ENCODE assay signal across 9 mouse cellular contexts in genomic region chr14:25749143-25749909, GRCm38 (mm10). TPM values are rescaled to one million over a fixed set of nuclear protein-coding genes. Genes with fewer than 3 reads are reported as not detected.
DNase-seq lines count a peak whose midpoint lies in the region; ATAC-seq and TF ChIP-seq lines count a peak whose summit lies in the region.
"Had no signal": no experiment of that assay in that cellular context is flagged by ENCODE, and none has a peak within 500 bp of the region (broad histone marks: within the 10 kb centered on the region; RNA-seq: fewer than 3 reads in every experiment).

No protein-coding gene starts in this region.

- H3K4me1 ChIP-seq in midbrain, embryonic 10.5 days = peaks cover 17% of the 10 kb centered on the region
- no peaks in the 10 kb centered on the region for H3K4me1 ChIP-seq in midbrain, embryonic 11.5 days (ENCODE audit: control insufficient read depth, insufficient read depth, low read length)
- peaks cover 10% of the 10 kb centered on the region for H3K4me1 ChIP-seq in embryonic facial prominence, embryonic 11.5 days (ENCODE audit: control insufficient read depth, insufficient read depth, low read length)
- H3K4me1 ChIP-seq in heart, embryonic 11.5 days (ENCODE audit: control insufficient read depth, insufficient read depth, low read length) = peaks cover 61% of the 10 kb centered on the region
- H3K4me1 ChIP-seq in small intestine, adult 2 months (ENCODE audit: control insufficient read depth, insufficient read depth, insufficient read length, low read length) = peaks cover 22% of the 10 kb centered on the region
- no peaks in the 10 kb centered on the region for H3K4me1 ChIP-seq in cerebellum, adult 2 months (ENCODE audit: control insufficient read depth, insufficient read depth, low read length)

- H3K9ac ChIP-seq in midbrain, embryonic 11.5 days (ENCODE audit: low read length) = no peak overlapping the region
- H3K9ac ChIP-seq in embryonic facial prominence, embryonic 11.5 days (replicated peaks; ENCODE audit: low read length) = peak overlapping the region; percentile 25; the same call in 1 of the 2 replicates
- 0 out of 2 replicates have a peak overlapping the region, but pooled peaks have one; percentile 12 for H3K9ac ChIP-seq in heart, embryonic 11.5 days (ENCODE audit: low read depth, low read length)
- H3K9ac ChIP-seq: forebrain, embryonic 12.5 days; neural tube, embryonic 13.5 days had no signal

- 52% methylated on average over 13 of the region's 13 CpGs for whole genome bisulfite sequencing in midbrain, embryonic 10.5 days
- WGBS in midbrain, embryonic 11.5 days = 51% methylated on average over 13 of the region's 13 CpGs
- 17% methylated on average over 13 of the region's 13 CpGs for WGBS in embryonic facial prominence, embryonic 11.5 days
- WGBS in heart, embryonic 11.5 days (ENCODE audit: insufficient replicate concordance) = 28% methylated on average over 13 of the region's 13 CpGs
- 64% methylated on average over 13 of the region's 13 CpGs for WGBS in small intestine, adult 2 months
- WGBS in cerebellum, adult 2 months = 57% methylated on average over 13 of the region's 13 CpGs

- no peaks in the 10 kb centered on the region for H3K36me3 ChIP-seq in midbrain, embryonic 10.5 days
- H3K36me3 ChIP-seq in midbrain, embryonic 11.5 days (ENCODE audit: control insufficient read depth, insufficient read depth, low read length) = no peaks in the 10 kb centered on the region
- no peaks in the 10 kb centered on the region; the same call in none of the 2 replicates for H3K36me3 ChIP-seq in embryonic facial prominence, embryonic 11.5 days (replicated peaks; ENCODE audit: control insufficient read depth, insufficient read depth, low read depth, low read length)
- 0 out of 2 replicates have a peak, but pooled peaks cover 3% of the 10 kb centered on the region for H3K36me3 ChIP-seq in heart, embryonic 11.5 days (ENCODE audit: control insufficient read depth, insufficient read depth, low read length)
- no peaks in the 10 kb centered on the region for H3K36me3 ChIP-seq in small intestine, adult 2 months (ENCODE audit: control insufficient read depth, insufficient read depth, low read length)
- H3K36me3 ChIP-seq: forebrain, embryonic 12.5 days had no signal

- no peak overlapping the region for H3K4me2 ChIP-seq in midbrain, embryonic 11.5 days
- H3K4me2 ChIP-seq in embryonic facial prominence, embryonic 11.5 days (ENCODE audit: low read depth, low read length) = no peak overlapping the region; the same call in 1 of the 2 replicates
- H3K4me2 ChIP-seq in heart, embryonic 11.5 days = no peak overlapping the region
- H3K4me2 ChIP-seq: forebrain, embryonic 12.5 days; neural tube, embryonic 13.5 days had no signal

- TF ChIP-seq CTCF in small intestine, adult 2 months (IDR thresholded peaks at IDR 0.05; ENCODE audit: extremely low read depth, insufficient read length, insufficient replicate concordance, low read depth, low read length) = no peak
- TF ChIP-seq CTCF in cerebellum, adult 2 months (IDR thresholded peaks at IDR 0.05; ENCODE audit: borderline replicate concordance, insufficient read depth, low read depth, low read length) = no peak

- TF ChIP-seq POLR2A in small intestine, adult 2 months (IDR thresholded peaks at IDR 0.05; ENCODE audit: low read depth, low read length) = no peak
- TF ChIP-seq POLR2A in cerebellum, adult 2 months (IDR thresholded peaks at IDR 0.05; ENCODE audit: borderline replicate concordance, insufficient read depth, low read length) = no peak

- H3K9me3 ChIP-seq in midbrain, embryonic 10.5 days (replicated peaks) = no peaks in the 10 kb centered on the region
- H3K9me3 ChIP-seq in midbrain, embryonic 11.5 days (ENCODE audit: control insufficient read depth, low read length) = no peaks in the 10 kb centered on the region
- no peaks in the 10 kb centered on the region for H3K9me3 ChIP-seq in embryonic facial prominence, embryonic 11.5 days (replicated peaks; ENCODE audit: control insufficient read depth, low read length)
- H3K9me3 ChIP-seq in heart, embryonic 11.5 days (replicated peaks; ENCODE audit: control insufficient read depth, low read length) = no peaks in the 10 kb centered on the region
- H3K9me3 ChIP-seq: forebrain, embryonic 12.5 days; neural tube, embryonic 13.5 days had no signal

- no peak for ATAC-seq in midbrain, embryonic 11.5 days (ENCODE audit: low FRiP score)
- no peak for ATAC-seq in embryonic facial prominence, embryonic 11.5 days (replicated peaks; ENCODE audit: insufficient number of reproducible peaks, low FRiP score, low TSS enrichment, low read depth)
- ATAC-seq in heart, embryonic 11.5 days (replicated peaks; ENCODE audit: insufficient number of reproducible peaks, low FRiP score, low TSS enrichment) = no peak

- 0 out of 2 replicates have a peak overlapping the region, but pooled peaks have one; percentile 14 for H3K27ac ChIP-seq in midbrain, embryonic 10.5 days (replicated peaks)
- H3K27ac ChIP-seq in midbrain, embryonic 11.5 days (ENCODE audit: low read depth, low read length) = no peak overlapping the region
- H3K27ac ChIP-seq in embryonic facial prominence, embryonic 11.5 days (replicated peaks; ENCODE audit: low read depth, low read length) = peak overlapping the region; percentile 79
- peak overlapping the region; percentile 50 for H3K27ac ChIP-seq in heart, embryonic 11.5 days (ENCODE audit: low read depth, low read length)
- H3K27ac ChIP-seq in small intestine, adult 2 months (ENCODE audit: insufficient read depth, low read depth, low read length) = peak overlapping the region; percentile 15; the same call in 1 of the 2 replicates
- no peak overlapping the region for H3K27ac ChIP-seq in cerebellum, adult 2 months (ENCODE audit: insufficient read depth, low read length)
- H3K27ac ChIP-seq: forebrain, embryonic 12.5 days; neural tube, embryonic 13.5 days had no signal

- no peaks in the 10 kb centered on the region for H3K27me3 ChIP-seq in midbrain, embryonic 10.5 days (ENCODE audit: low read depth, poor library complexity, severe bottlenecking)
- H3K27me3 ChIP-seq in midbrain, embryonic 11.5 days (ENCODE audit: control insufficient read depth, insufficient read depth, low read length) = no peaks in the 10 kb centered on the region
- H3K27me3 ChIP-seq in embryonic facial prominence, embryonic 11.5 days (ENCODE audit: control insufficient read depth, insufficient read depth, low read length) = no peaks in the 10 kb centered on the region
- H3K27me3 ChIP-seq in heart, embryonic 11.5 days (ENCODE audit: control insufficient read depth, insufficient read depth, low read length) = no peaks in the 10 kb centered on the region
- no peaks in the 10 kb centered on the region for H3K27me3 ChIP-seq in small intestine, adult 2 months (ENCODE audit: control insufficient read depth, insufficient read depth, low read length)
- H3K27me3 ChIP-seq in cerebellum, adult 2 months (ENCODE audit: control insufficient read depth, insufficient read depth, low read length) = no peaks in the 10 kb centered on the region
- H3K27me3 ChIP-seq: forebrain, embryonic 12.5 days; neural tube, embryonic 13.5 days had no signal

- DNase-seq in midbrain, embryonic 10.5 days (ENCODE audit: low spot score) = no peak
- no peak for DNase-seq in midbrain, embryonic 11.5 days (ENCODE audit: low spot score, missing footprints)
- peak; percentile 83 for DNase-seq in embryonic facial prominence, embryonic 11.5 days (ENCODE audit: low spot score)
- no peak for DNase-seq in cerebellum, adult 2 months
- DNase-seq in kidney, adult 18-20 months = no peak

- H3K4me3 ChIP-seq in midbrain, embryonic 10.5 days = no peak overlapping the region
- no peak overlapping the region for H3K4me3 ChIP-seq in midbrain, embryonic 11.5 days (ENCODE audit: low read depth, low read length)
- no peak overlapping the region for H3K4me3 ChIP-seq in embryonic facial prominence, embryonic 11.5 days (ENCODE audit: low read depth, low read length)
- H3K4me3 ChIP-seq in heart, embryonic 11.5 days (ENCODE audit: low read depth, low read length) = no peak overlapping the region
- H3K4me3 ChIP-seq in small intestine, adult 2 months (ENCODE audit: low read depth, low read length) = no peak overlapping the region
- no peak overlapping the region for H3K4me3 ChIP-seq in cerebellum, adult 2 months (replicated peaks; ENCODE audit: insufficient read depth, low read depth, low read length)
- H3K4me3 ChIP-seq: forebrain, embryonic 12.5 days; neural tube, embryonic 13.5 days had no signal

RNA-seq across cellular contexts. Expression of gene Zcchc24, which starts 19.5 kb away (rescaled TPM):
- polyA plus RNA-seq in midbrain, embryonic 10.5 days (2016; fragmentation: Nextera tagmentation; extraction: Ambion mirVana) = 6.4 and 9.9 TPM in 2 replicates
- 10.1 and 11.4 TPM in 2 replicates for polyA plus RNA-seq in midbrain, embryonic 11.5 days (2014; fragmentation: Nextera tagmentation; extraction: Ambion mirVana)
- 23.6 and 24.5 TPM in 2 replicates for polyA plus RNA-seq in embryonic facial prominence, embryonic 11.5 days (2014; fragmentation: Nextera tagmentation; extraction: Ambion mirVana)
- 18.9 and 22.6 TPM in 2 replicates for polyA plus RNA-seq in heart, embryonic 11.5 days (2014; fragmentation: Nextera tagmentation; extraction: Ambion mirVana)
- 9.0 and 10.1 TPM in 2 replicates for polyA plus RNA-seq in small intestine, adult 2 months (2012; rRNA removed)
- polyA plus RNA-seq in cerebellum, adult 2 months (2012; rRNA removed) = 67.3 and 71.4 TPM in 2 replicates

RNA-seq across cellular contexts. Expression of gene Ppif, which starts 55.4 kb away (rescaled TPM):
- 54.7 and 56.1 TPM in 2 replicates for polyA plus RNA-seq in midbrain, embryonic 10.5 days (2016; fragmentation: Nextera tagmentation; extraction: Ambion mirVana)
- polyA plus RNA-seq in midbrain, embryonic 11.5 days (2014; fragmentation: Nextera tagmentation; extraction: Ambion mirVana) = 36.2 and 37.4 TPM in 2 replicates
- 40.7 and 43.7 TPM in 2 replicates for polyA plus RNA-seq in embryonic facial prominence, embryonic 11.5 days (2014; fragmentation: Nextera tagmentation; extraction: Ambion mirVana)
- 92.7 and 99.4 TPM in 2 replicates for polyA plus RNA-seq in heart, embryonic 11.5 days (2014; fragmentation: Nextera tagmentation; extraction: Ambion mirVana)
- polyA plus RNA-seq in small intestine, adult 2 months (2012; rRNA removed) = 66.8 and 80.1 TPM in 2 replicates
- polyA plus RNA-seq in cerebellum, adult 2 months (2012; rRNA removed) = 62.7 and 63.3 TPM in 2 replicates

Comparison
In these comparisons a context has a peak if more than half of its experiments do, and no peak if none do; other contexts are left out.
1. H3K27ac ChIP-seq: peak in midbrain, embryonic 10.5 days (single experiment), embryonic facial prominence, embryonic 11.5 days (single experiment), heart, embryonic 11.5 days (single experiment) and small intestine, adult 2 months (single experiment); none in midbrain, embryonic 11.5 days (single experiment) and cerebellum, adult 2 months (single experiment).